Mouse (Mus musculus) ZHBTc4 (cell line): ENCODE measurements around the gene Mavs.

Source experiments
- DNase-seq: peaks from one replicate; pipeline ENCODE4 v3.0.0-alpha.2; 2011; ENCODE audit warnings: low read depth, low spot score

The Mavs gene

GRCm38 (mm10) chr2:131261481-131262212, 27.8 kb downstream of the Mavs start:
- DNase-seq, result peak; percentile 84

GRCm38 (mm10) chr2:131262213-131262672, 28.4 kb downstream of the Mavs start, which contains the start of gene Pank2:
Gene Pank2, plus strand, starts transcription at chr2:131262495.
- DNase-seq, result peak; percentile 99

- peak; percentile 21 for DNase-seq
Observed at GRCm38 (mm10) chr2:131262680-131263670, 29.1 kb downstream of the Mavs start.

GRCm38 (mm10) chr2:131264027-131264426, 30.2 kb downstream of the Mavs start:
- no peak for DNase-seq

GRCm38 (mm10) chr2:131265056-131265455, 31.2 kb downstream of the Mavs start:
- DNase-seq, result no peak

GRCm38 (mm10) chr2:131275493-131275892, 41.6 kb downstream of the Mavs start:
- DNase-seq, result no peak

- no peak for DNase-seq
Observed at GRCm38 (mm10) chr2:131276722-131277121, 42.9 kb downstream of the Mavs start.

- no peak for DNase-seq
Observed at GRCm38 (mm10) chr2:131281596-131281995, 47.7 kb downstream of the Mavs start.

GRCm38 (mm10) chr2:131286276-131286675, 52.4 kb downstream of the Mavs start:
- no peak for DNase-seq

- DNase-seq, result no peak
Observed at GRCm38 (mm10) chr2:131290669-131291068, 56.8 kb downstream of the Mavs start.

GRCm38 (mm10) chr2:131296746-131297261, 62.9 kb downstream of the Mavs start:
- DNase-seq, result no peak
